Mouse (Mus musculus): ENCODE measurements around the gene Ehhadh. TPM values are rescaled to one million over a fixed set of nuclear protein-coding genes. Genes with fewer than 3 reads are reported as not detected.

Gene Ehhadh
- 10.9 TPM for polyA plus RNA-seq (2017; shearing (Covaris generic))

GRCm38 (mm10) chr16:21787516-21788353, at the start of gene Ehhadh:
TSS of gene Ehhadh (minus strand) at chr16:21787807.

GRCm38 (mm10) chr16:21793875-21794696, 6.5 kb upstream of the Ehhadh start, which contains the start of gene Map3k13:
TSS of gene Map3k13 (plus strand) at chr16:21794346.

Other genes with a start within 250 kb of the Ehhadh start
- 9.8 TPM for gene 2510009E07Rik, start 93.1 kb downstream of the Ehhadh start, polyA plus RNA-seq (2017; shearing (Covaris generic))
- gene Map3k13, start 6.5 kb upstream of the Ehhadh start, polyA plus RNA-seq (2017; shearing (Covaris generic)), result 0.35 TPM
- 17.2 TPM for gene Tmem41a, start 159.7 kb upstream of the Ehhadh start, polyA plus RNA-seq (2017; shearing (Covaris generic))
- 0.39 TPM for gene Liph, start 207.9 kb upstream of the Ehhadh start, polyA plus RNA-seq (2017; shearing (Covaris generic))
- 63.7 TPM for gene Senp2, start 221.7 kb upstream of the Ehhadh start, polyA plus RNA-seq (2017; shearing (Covaris generic))